Mouse (Mus musculus) cortical plate, adult 2 months (tissue): Measurements from ENCODE around the gene Psmg3. TPM values are rescaled to one million over a fixed set of nuclear protein-coding genes. Genes with fewer than 3 reads are reported as not detected.

Experiments
- H3K27ac ChIP-seq: fragments of 200-500 bp; 2 replicates; pipeline ENCODE4 v1.5.1; 2012; ENCODE audit warnings: low read length, control low read depth, inconsistent platforms; ENCODE audit not compliant: insufficient read depth
- H3K4me1 ChIP-seq: fragments of 200-500 bp; 2 replicates; pipeline ENCODE4 v1.6.1; 2011; ENCODE audit warnings: low read length; ENCODE audit not compliant: control insufficient read depth, insufficient read depth
- H3K4me3 ChIP-seq: fragments of 200-500 bp; 2 replicates; pipeline ENCODE4 v1.5.1; 2011; ENCODE audit warnings: mild to moderate bottlenecking, low read length, control low read depth; ENCODE audit not compliant: insufficient read depth
- CTCF ChIP-seq: fragments of 200-500 bp; IDR thresholded peaks from 2 replicates; pipeline ENCODE4 v1.5.1; 2011; ENCODE audit warnings: mild to moderate bottlenecking, control low read depth, low read length; ENCODE audit not compliant: insufficient read depth; ENCODE audit errors: extremely low read depth
- POLR2A ChIP-seq: fragments of 200-500 bp; IDR thresholded peaks from 2 replicates; pipeline ENCODE4 v1.6.1; 2011; ENCODE audit warnings: mild to moderate bottlenecking, low read length, control low read depth; ENCODE audit not compliant: insufficient read depth; ENCODE audit errors: extremely low read depth
- polyA plus RNA-seq: library from polyadenylated mRNA; depleted of rRNA; stranded (reverse); fragments of >200 nt; gene quantifications from 2 replicates; pipeline ENCODE4 v1.2.3, GENCODE M21; 2012

Gene Psmg3
- polyA plus RNA-seq, 1 experiment = 32.9 TPM

- TF ChIP-seq POLR2A = no peak
- no peak for TF ChIP-seq CTCF
- Histone ChIP-seq H3K4me1 (peaks cover 14% of the 10 kb centered on the region), H3K27ac (no peak overlapping the region)
These were observed 30.6 kb downstream of the Psmg3 start for GRCm38 (mm10) chr5:139796001-139796620.

GRCm38 (mm10) chr5:139794938-139795337 lies 31.7 kb downstream of the Psmg3 start:
- Histone ChIP-seq H3K27ac (no peak overlapping the region), H3K4me3 (no peak overlapping the region), H3K4me1 (peaks cover 14% of the 10 kb centered on the region)
- TF ChIP-seq POLR2A = no peak
- TF ChIP-seq CTCF = no peak

More at GRCm38 (mm10) chr5:139796001-139796620, 30.6 kb downstream of the Psmg3 start:
- no peak overlapping the region for H3K4me3 ChIP-seq

GRCm38 (mm10) chr5:139794137-139794536 lies 32.5 kb downstream of the Psmg3 start:
- peaks cover 14% of the 10 kb centered on the region for H3K4me1 ChIP-seq
- no peak overlapping the region for H3K27ac ChIP-seq
- TF ChIP-seq POLR2A = no peak
- TF ChIP-seq CTCF = no peak
- no peak overlapping the region for H3K4me3 ChIP-seq

- H3K4me1 ChIP-seq = peaks cover 14% of the 10 kb centered on the region
- TF ChIP-seq POLR2A = no peak
- no peak for TF ChIP-seq CTCF
- no peak overlapping the region for H3K4me3 ChIP-seq
- no peak overlapping the region for H3K27ac ChIP-seq
These were observed 33.2 kb downstream of the Psmg3 start for GRCm38 (mm10) chr5:139793338-139794089.

GRCm38 (mm10) chr5:139792966-139793337 lies 33.7 kb downstream of the Psmg3 start:
- Histone ChIP-seq H3K4me3 (no peak overlapping the region), H3K4me1 (peaks cover 13% of the 10 kb centered on the region), H3K27ac (no peak overlapping the region)
- TF ChIP-seq POLR2A (no peak), CTCF (no peak)

GRCm38 (mm10) chr5:139792159-139792775 lies 34.4 kb downstream of the Psmg3 start:
- Histone ChIP-seq H3K27ac (no peak overlapping the region), H3K4me3 (peak overlapping the region; percentile 44), H3K4me1 (peaks cover 7% of the 10 kb centered on the region)
- TF ChIP-seq CTCF (no peak), POLR2A (no peak)

GRCm38 (mm10) chr5:139791227-139792158 lies 35.2 kb downstream of the Psmg3 start, which contains the start of gene Mafk:
TSS of gene Mafk (plus strand) at chr5:139791513.
- peak within 1 kb of the TSS; percentile 44 for H3K4me3 ChIP-seq
- H3K4me1 ChIP-seq = peaks cover 5% of the 10 kb centered on the region
- H3K27ac ChIP-seq = peak within 1 kb of the TSS; percentile 47
- TF ChIP-seq CTCF = no peak
- peak; percentile 50; the same call in 1 of the 2 replicates for TF ChIP-seq POLR2A

GRCm38 (mm10) chr5:139789466-139789865 lies 37.2 kb downstream of the Psmg3 start:
- Histone ChIP-seq H3K4me3 (no peak overlapping the region), H3K4me1 (peaks cover 5% of the 10 kb centered on the region), H3K27ac (no peak overlapping the region)
- TF ChIP-seq CTCF (no peak), POLR2A (no peak)

DNA sequence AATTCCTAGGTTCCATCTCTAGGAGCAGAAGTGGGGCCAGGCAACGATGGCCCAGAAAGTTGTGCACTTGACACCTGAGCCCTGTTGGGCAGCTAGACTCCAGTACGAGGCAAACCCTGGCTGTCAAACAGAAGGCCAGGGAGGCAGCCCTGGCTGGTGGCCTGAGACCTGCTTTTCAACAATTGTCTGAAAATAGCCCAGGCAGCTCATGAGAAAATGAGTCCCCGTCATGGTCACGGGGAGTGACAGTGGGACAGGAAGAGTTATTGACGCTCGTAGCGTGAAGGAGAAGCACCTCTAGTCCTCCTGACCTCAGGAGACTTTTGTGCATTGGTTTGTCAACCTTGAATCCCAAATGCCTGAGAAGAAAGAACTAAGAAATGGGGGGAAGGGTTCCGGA lies 45.3 kb downstream of the Psmg3 start:
- H3K4me3 ChIP-seq = no peak overlapping the region
- TF ChIP-seq CTCF (no peak), POLR2A (no peak)
- H3K4me1 ChIP-seq = no peaks in the 10 kb centered on the region
- H3K27ac ChIP-seq = no peak overlapping the region
